Mouse (Mus musculus) lung, adult 2 months (tissue): ENCODE data around the gene Wfdc10.

Experiments used
- CTCF ChIP-seq: fragments of 200-500 bp; IDR thresholded peaks from 2 replicates; pipeline ENCODE4 v1.5.1; 2011; ENCODE audit warnings: mild to moderate bottlenecking, low read length, control low read depth; ENCODE audit not compliant: insufficient read depth
- POLR2A ChIP-seq: fragments of 200-500 bp; IDR thresholded peaks from 2 replicates; pipeline ENCODE4 v1.6.1; 2011; ENCODE audit warnings: low read depth, mild to moderate bottlenecking, control low read depth, low read length, borderline replicate concordance; ENCODE audit errors: extremely low read depth

GRCm38 (mm10) chr2:164641881-164642673 is 13.8 kb upstream of the Wfdc10 start:
- TF ChIP-seq CTCF (no peak), POLR2A (no peak)
